Mouse (Mus musculus): ENCODE measurements around the gene Ifrd2. TPM values are rescaled to one million over a fixed set of nuclear protein-coding genes. Genes with fewer than 3 reads are reported as not detected.

Gene Ifrd2
- polyA plus RNA-seq, 1 experiment from 2014 or later: 16.5 TPM

GRCm38 (mm10) chr9:107629411-107629730, 41.9 kb downstream of the Ifrd2 start:
- no peak for ATAC-seq (ENCODE audit: low FRiP score)
- Histone ChIP-seq H3K9me3 (ENCODE audit: control insufficient read depth, low read length) (no peaks in the 10 kb centered on the region), H3K36me3 (replicated peaks; ENCODE audit: control insufficient read depth, insufficient read depth) (peaks cover 9% of the 10 kb centered on the region; the same call in 1 of the 2 replicates), H3K9ac (peak overlapping the region; percentile 35), H3K27ac (peak overlapping the region; percentile 93), H3K4me1 (replicated peaks; ENCODE audit: control insufficient read depth, insufficient read depth, low read length) (peaks cover 73% of the 10 kb centered on the region), H3K27me3 (ENCODE audit: control insufficient read depth, insufficient read depth, low read length) (no peaks in the 10 kb centered on the region), H3K4me2 (replicated peaks) (peak overlapping the region; percentile 98), H3K4me3 (replicated peaks; ENCODE audit: low read length) (0 out of 2 replicates have a peak overlapping the region, but pooled peaks have one; percentile 3)
- no peak for DNase-seq (ENCODE audit: low spot score)
- 28% methylated on average over 4 of the region's 4 CpGs for WGBS

GRCm38 (mm10) chr9:107629901-107630425, 42.5 kb downstream of the Ifrd2 start:
- no peaks in the 10 kb centered on the region for H3K27me3 ChIP-seq (ENCODE audit: control insufficient read depth, insufficient read depth, low read length)
- H3K4me2 ChIP-seq (replicated peaks): peak overlapping the region; percentile 98
- DNase-seq (ENCODE audit: low spot score) (peak; percentile 42), ATAC-seq (ENCODE audit: low FRiP score) (peak; percentile 6)
- peaks cover 4% of the 10 kb centered on the region; the same call in 1 of the 2 replicates for H3K36me3 ChIP-seq (replicated peaks; ENCODE audit: control insufficient read depth, insufficient read depth)
- peak overlapping the region; percentile 93 for H3K27ac ChIP-seq
- peak overlapping the region; percentile 35 for H3K9ac ChIP-seq
- peaks cover 73% of the 10 kb centered on the region for H3K4me1 ChIP-seq (replicated peaks; ENCODE audit: control insufficient read depth, insufficient read depth, low read length)
- 6% methylated on average over 14 of the region's 14 CpGs for WGBS
- no peaks in the 10 kb centered on the region for H3K9me3 ChIP-seq (ENCODE audit: control insufficient read depth, low read length)
- H3K4me3 ChIP-seq (replicated peaks; ENCODE audit: low read length): peak overlapping the region; percentile 3; the same call in 1 of the 2 replicates

GRCm38 (mm10) chr9:107630576-107630975, 43.1 kb downstream of the Ifrd2 start:
- Histone ChIP-seq H3K9me3 (ENCODE audit: control insufficient read depth, low read length) (no peaks in the 10 kb centered on the region), H3K4me1 (replicated peaks; ENCODE audit: control insufficient read depth, insufficient read depth, low read length) (peaks cover 70% of the 10 kb centered on the region), H3K9ac (peak overlapping the region; percentile 35), H3K27me3 (ENCODE audit: control insufficient read depth, insufficient read depth, low read length) (no peaks in the 10 kb centered on the region), H3K4me3 (replicated peaks; ENCODE audit: low read length) (peak overlapping the region; percentile 3; the same call in 1 of the 2 replicates), H3K27ac (peak overlapping the region; percentile 93), H3K4me2 (replicated peaks) (peak overlapping the region; percentile 98), H3K36me3 (replicated peaks; ENCODE audit: control insufficient read depth, insufficient read depth) (no peaks in the 10 kb centered on the region)
- peak; percentile 54 for DNase-seq (ENCODE audit: low spot score)
- peak; percentile 31 for ATAC-seq (ENCODE audit: low FRiP score)
- WGBS: 2% methylated on average over 4 of the region's 4 CpGs

- Histone ChIP-seq H3K4me2 (replicated peaks) (peak overlapping the region; percentile 98), H3K4me3 (replicated peaks; ENCODE audit: low read length) (no peak overlapping the region)
- no peak for ATAC-seq (ENCODE audit: low FRiP score)
These were observed 43.9 kb downstream of the Ifrd2 start for GRCm38 (mm10) chr9:107631311-107631826.

GRCm38 (mm10) chr9:107631861-107632260, 44.4 kb downstream of the Ifrd2 start:
- ATAC-seq (ENCODE audit: low FRiP score) (no peak), DNase-seq (ENCODE audit: low spot score) (no peak)
- peak overlapping the region; percentile 93 for H3K27ac ChIP-seq
- H3K4me1 ChIP-seq (replicated peaks; ENCODE audit: control insufficient read depth, insufficient read depth, low read length): peaks cover 70% of the 10 kb centered on the region
- H3K4me2 ChIP-seq (replicated peaks): peak overlapping the region; percentile 98
- WGBS: 45% methylated on average over 8 of the region's 8 CpGs
- peak overlapping the region; percentile 82 for H3K9ac ChIP-seq
- no peaks in the 10 kb centered on the region for H3K27me3 ChIP-seq (ENCODE audit: control insufficient read depth, insufficient read depth, low read length)
- no peaks in the 10 kb centered on the region for H3K36me3 ChIP-seq (replicated peaks; ENCODE audit: control insufficient read depth, insufficient read depth)
- no peaks in the 10 kb centered on the region for H3K9me3 ChIP-seq (ENCODE audit: control insufficient read depth, low read length)
- H3K4me3 ChIP-seq (replicated peaks; ENCODE audit: low read length): peak overlapping the region; percentile 69

More at GRCm38 (mm10) chr9:107631311-107631826, 43.9 kb downstream of the Ifrd2 start:
- 28% methylated on average over 9 of the region's 9 CpGs for WGBS
- DNase-seq (ENCODE audit: low spot score): no peak
- H3K9ac ChIP-seq: 0 out of 2 replicates have a peak overlapping the region, but pooled peaks have one; percentile 82
- peak overlapping the region; percentile 93 for H3K27ac ChIP-seq
- H3K36me3 ChIP-seq (replicated peaks; ENCODE audit: control insufficient read depth, insufficient read depth): no peaks in the 10 kb centered on the region
- H3K9me3 ChIP-seq (ENCODE audit: control insufficient read depth, low read length): no peaks in the 10 kb centered on the region
- H3K27me3 ChIP-seq (ENCODE audit: control insufficient read depth, insufficient read depth, low read length): no peaks in the 10 kb centered on the region
- peaks cover 71% of the 10 kb centered on the region for H3K4me1 ChIP-seq (replicated peaks; ENCODE audit: control insufficient read depth, insufficient read depth, low read length)

GRCm38 (mm10) chr9:107632478-107632877, 45.0 kb downstream of the Ifrd2 start:
- peak; percentile 59 for DNase-seq (ENCODE audit: low spot score)

GRCm38 (mm10) chr9:107633091-107633660, 45.7 kb downstream of the Ifrd2 start:
- ATAC-seq (ENCODE audit: low FRiP score): 0 out of 2 replicates have a peak, but pooled peaks have one; percentile 4

More at GRCm38 (mm10) chr9:107632478-107632877, 45.0 kb downstream of the Ifrd2 start:
- H3K4me1 ChIP-seq (replicated peaks; ENCODE audit: control insufficient read depth, insufficient read depth, low read length): peaks cover 70% of the 10 kb centered on the region
- no peaks in the 10 kb centered on the region for H3K27me3 ChIP-seq (ENCODE audit: control insufficient read depth, insufficient read depth, low read length)
- H3K4me2 ChIP-seq (replicated peaks): peak overlapping the region; percentile 98
- H3K9ac ChIP-seq: peak overlapping the region; percentile 82
- H3K9me3 ChIP-seq (ENCODE audit: control insufficient read depth, low read length): no peaks in the 10 kb centered on the region
- no peaks in the 10 kb centered on the region for H3K36me3 ChIP-seq (replicated peaks; ENCODE audit: control insufficient read depth, insufficient read depth)
- peak overlapping the region; percentile 69 for H3K4me3 ChIP-seq (replicated peaks; ENCODE audit: low read length)
- WGBS: 7% methylated on average over 6 of the region's 6 CpGs
- H3K27ac ChIP-seq: peak overlapping the region; percentile 93
- ATAC-seq (ENCODE audit: low FRiP score): no peak

GRCm38 (mm10) chr9:107633661-107634405, 46.4 kb downstream of the Ifrd2 start:
- peak overlapping the region; percentile 93 for H3K27ac ChIP-seq
- ATAC-seq (ENCODE audit: low FRiP score) (no peak), DNase-seq (ENCODE audit: low spot score) (no peak)
- H3K4me2 ChIP-seq (replicated peaks): peak overlapping the region; percentile 98
- H3K4me1 ChIP-seq (replicated peaks; ENCODE audit: control insufficient read depth, insufficient read depth, low read length): peaks cover 59% of the 10 kb centered on the region
- 0% methylated on average over 15 of the region's 15 CpGs for WGBS
- no peaks in the 10 kb centered on the region for H3K36me3 ChIP-seq (replicated peaks; ENCODE audit: control insufficient read depth, insufficient read depth)
- H3K27me3 ChIP-seq (ENCODE audit: control insufficient read depth, insufficient read depth, low read length): no peaks in the 10 kb centered on the region
- peak overlapping the region; percentile 82 for H3K9ac ChIP-seq
- no peaks in the 10 kb centered on the region for H3K9me3 ChIP-seq (ENCODE audit: control insufficient read depth, low read length)
- peak overlapping the region; percentile 69 for H3K4me3 ChIP-seq (replicated peaks; ENCODE audit: low read length)

More at GRCm38 (mm10) chr9:107633091-107633660, 45.7 kb downstream of the Ifrd2 start:
- under 1% methylated on average over 31 of the region's 33 CpGs for WGBS
- Histone ChIP-seq H3K36me3 (replicated peaks; ENCODE audit: control insufficient read depth, insufficient read depth) (no peaks in the 10 kb centered on the region), H3K4me1 (replicated peaks; ENCODE audit: control insufficient read depth, insufficient read depth, low read length) (peaks cover 66% of the 10 kb centered on the region), H3K9me3 (ENCODE audit: control insufficient read depth, low read length) (no peaks in the 10 kb centered on the region), H3K4me2 (replicated peaks) (peak overlapping the region; percentile 98), H3K27ac (peak overlapping the region; percentile 93), H3K4me3 (replicated peaks; ENCODE audit: low read length) (peak overlapping the region; percentile 69), H3K9ac (peak overlapping the region; percentile 82), H3K27me3 (ENCODE audit: control insufficient read depth, insufficient read depth, low read length) (no peaks in the 10 kb centered on the region)
- peak; percentile 61 for DNase-seq (ENCODE audit: low spot score)

Data from hindbrain, embryonic 14.5 days (tissue).